Mouse (Mus musculus): ENCODE results near the gene Dhrs13. TPM values are rescaled to one million over a fixed set of nuclear protein-coding genes. Genes with fewer than 3 reads are reported as not detected.

The Dhrs13 gene
- polyA plus RNA-seq (2015; fragmentation: Nextera tagmentation; extraction: Ambion mirVana): 16.1 and 20.5 TPM in 2 replicates

- no peaks in the 10 kb centered on the region for H3K27me3 ChIP-seq
- ATAC-seq (ENCODE audit: insufficient number of reproducible peaks, insufficient read depth, low FRiP score, low TSS enrichment, low read depth): peak; percentile 82
- H3K4me2 ChIP-seq: peak within 1 kb of the TSS; percentile 80
- peak within 1 kb of the TSS; percentile 77 for H3K4me3 ChIP-seq
- peak within 1 kb of the TSS; percentile 92 for H3K27ac ChIP-seq
- H3K36me3 ChIP-seq: peaks cover 39% of the 10 kb centered on the region
- no peaks in the 10 kb centered on the region for H3K9me3 ChIP-seq
- H3K9ac ChIP-seq: peak within 1 kb of the TSS; percentile 88
- H3K4me1 ChIP-seq: peaks cover 34% of the 10 kb centered on the region
- under 1% methylated on average over 96 of the region's 96 CpGs for WGBS
Measured at GRCm38 (mm10) chr11:78031947-78032808, at the start of gene Dhrs13. Gene Dhrs13 (plus strand): TSS chr11:78032280.

- under 1% methylated on average over 62 of the region's 62 CpGs for WGBS
- Histone ChIP-seq H3K4me3 (peak within 1 kb of the TSS; percentile 98), H3K9ac (peak within 1 kb of the TSS; percentile 99), H3K4me1 (peaks cover 12% of the 10 kb centered on the region), H3K9me3 (no peaks in the 10 kb centered on the region), H3K36me3 (peaks cover 13% of the 10 kb centered on the region), H3K27ac (peak within 1 kb of the TSS; percentile 96), H3K4me2 (peak within 1 kb of the TSS; percentile 85), H3K27me3 (0 out of 2 replicates have a peak, but pooled peaks cover 5% of the 10 kb centered on the region)
- peak; percentile 89 for ATAC-seq (ENCODE audit: insufficient number of reproducible peaks, insufficient read depth, low FRiP score, low TSS enrichment, low read depth)
Measured at GRCm38 (mm10) chr11:77982441-77982905, 49.6 kb upstream of the Dhrs13 start, which contains the start of gene Phf12. Gene Phf12 (plus strand): TSS chr11:77982754.

DNA sequence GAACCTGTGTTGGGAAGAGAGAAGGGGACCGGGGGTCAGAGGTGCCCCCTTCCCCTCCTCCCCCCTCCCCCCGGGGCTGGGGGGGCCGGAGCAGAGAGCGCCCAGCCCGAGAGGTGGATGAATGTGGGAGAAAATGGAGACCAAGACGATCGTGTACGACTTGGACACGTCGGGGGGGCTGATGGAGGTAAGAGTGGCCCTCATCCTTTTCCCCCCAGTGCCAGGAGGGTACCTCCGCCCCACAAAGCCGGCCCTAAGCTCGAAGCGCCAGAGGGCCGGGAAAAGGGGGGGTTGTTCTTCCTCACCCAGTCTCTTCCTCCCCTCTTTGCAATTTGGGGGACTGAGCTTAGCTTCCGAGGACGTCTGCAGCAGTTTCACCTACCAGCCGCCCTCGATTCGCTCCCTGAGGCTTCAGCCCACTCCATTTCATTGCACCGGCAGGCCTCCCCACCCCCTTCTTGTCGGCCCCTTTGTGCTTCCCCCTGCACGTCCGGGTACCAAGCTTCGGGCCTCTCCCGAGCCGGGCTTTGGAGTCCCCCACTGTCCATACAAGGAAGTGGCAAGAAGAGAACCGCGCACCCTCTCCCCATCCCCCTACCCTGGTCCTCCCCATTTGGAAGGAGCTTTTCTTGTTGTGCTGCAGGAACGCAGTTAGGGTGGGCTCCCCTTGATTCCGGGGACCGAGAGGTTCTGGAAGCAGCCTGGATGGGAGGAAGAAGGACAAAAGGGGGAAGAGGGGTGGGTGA is 48.7 kb upstream of the Dhrs13 start:
- H3K9ac ChIP-seq: peak overlapping the region; percentile 99
- H3K4me1 ChIP-seq: peaks cover 12% of the 10 kb centered on the region
- under 1% methylated on average over 28 of the region's 32 CpGs for WGBS
- ATAC-seq (ENCODE audit: insufficient number of reproducible peaks, insufficient read depth, low FRiP score, low TSS enrichment, low read depth): no peak
- H3K27me3 ChIP-seq: no peaks in the 10 kb centered on the region
- no peaks in the 10 kb centered on the region for H3K9me3 ChIP-seq
- peak overlapping the region; percentile 96 for H3K27ac ChIP-seq
- peaks cover 20% of the 10 kb centered on the region for H3K36me3 ChIP-seq
- H3K4me3 ChIP-seq: peak overlapping the region; percentile 98
- H3K4me2 ChIP-seq: peak overlapping the region; percentile 85

DNA sequence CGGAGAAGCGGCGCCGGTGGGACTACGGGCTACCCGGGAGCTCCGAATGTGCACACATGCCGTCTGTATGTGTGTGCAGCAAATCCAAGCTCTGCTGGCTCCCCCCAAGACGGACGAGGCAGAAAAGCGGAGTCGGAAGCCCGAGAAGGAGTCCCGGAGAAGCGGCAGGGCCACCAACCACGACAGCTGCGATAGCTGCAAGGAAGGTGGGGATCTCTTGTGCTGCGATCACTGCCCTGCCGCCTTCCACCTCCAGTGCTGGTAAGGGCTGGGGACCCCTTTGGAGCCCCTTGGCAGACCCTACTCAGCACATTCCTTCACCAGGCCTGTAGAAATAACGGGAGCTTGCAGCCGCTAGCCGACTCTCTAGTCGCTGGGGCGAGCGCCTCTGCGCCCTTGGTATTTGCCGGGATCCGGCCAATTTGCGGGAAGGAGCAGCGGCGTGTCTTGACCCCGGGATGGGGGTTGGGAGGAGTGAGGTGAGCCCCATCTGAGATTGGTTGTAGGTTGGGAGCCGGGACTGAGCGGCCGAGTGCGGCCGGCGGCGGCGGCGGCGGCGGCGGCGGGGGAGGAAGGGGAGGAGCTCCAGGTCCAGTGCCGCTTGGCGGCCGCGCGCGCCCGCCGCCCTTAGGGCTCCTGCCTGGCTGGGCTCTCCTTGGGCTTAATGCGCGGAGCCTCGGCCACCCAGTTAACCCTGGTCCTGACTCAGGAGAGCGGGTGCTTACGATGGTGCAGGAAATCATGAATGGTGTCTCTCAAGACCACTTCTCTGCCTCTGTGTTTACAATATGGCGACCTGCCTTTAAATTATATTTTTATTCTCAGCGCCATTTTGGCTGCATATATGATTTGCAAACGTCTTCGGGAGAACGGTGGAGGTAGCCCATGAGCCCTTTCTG is 47.9 kb upstream of the Dhrs13 start:
- no peak for ATAC-seq (ENCODE audit: insufficient number of reproducible peaks, insufficient read depth, low FRiP score, low TSS enrichment, low read depth)
- H3K9me3 ChIP-seq: no peaks in the 10 kb centered on the region
- WGBS: under 1% methylated on average over 51 of the region's 63 CpGs

GRCm38 (mm10) chr11:77984836-77985231 is 47.2 kb upstream of the Dhrs13 start:
- peaks cover 12% of the 10 kb centered on the region for H3K4me1 ChIP-seq
- ATAC-seq (ENCODE audit: insufficient number of reproducible peaks, insufficient read depth, low FRiP score, low TSS enrichment, low read depth): no peak
- H3K36me3 ChIP-seq: peaks cover 32% of the 10 kb centered on the region
- H3K4me2 ChIP-seq: peak overlapping the region; percentile 85
- under 1% methylated on average over 13 of the region's 13 CpGs for WGBS
- peak overlapping the region; percentile 98 for H3K4me3 ChIP-seq
- peak overlapping the region; percentile 96 for H3K27ac ChIP-seq
- H3K9ac ChIP-seq: peak overlapping the region; percentile 99
- H3K27me3 ChIP-seq: no peaks in the 10 kb centered on the region
- no peaks in the 10 kb centered on the region for H3K9me3 ChIP-seq

More for the DNA sequence above, 47.9 kb upstream of the Dhrs13 start:
- H3K27me3 ChIP-seq: no peaks in the 10 kb centered on the region
- H3K27ac ChIP-seq: peak overlapping the region; percentile 96
- peak overlapping the region; percentile 85 for H3K4me2 ChIP-seq
- peaks cover 12% of the 10 kb centered on the region for H3K4me1 ChIP-seq
- peaks cover 28% of the 10 kb centered on the region for H3K36me3 ChIP-seq
- peak overlapping the region; percentile 99 for H3K9ac ChIP-seq
- H3K4me3 ChIP-seq: peak overlapping the region; percentile 98

DNA sequence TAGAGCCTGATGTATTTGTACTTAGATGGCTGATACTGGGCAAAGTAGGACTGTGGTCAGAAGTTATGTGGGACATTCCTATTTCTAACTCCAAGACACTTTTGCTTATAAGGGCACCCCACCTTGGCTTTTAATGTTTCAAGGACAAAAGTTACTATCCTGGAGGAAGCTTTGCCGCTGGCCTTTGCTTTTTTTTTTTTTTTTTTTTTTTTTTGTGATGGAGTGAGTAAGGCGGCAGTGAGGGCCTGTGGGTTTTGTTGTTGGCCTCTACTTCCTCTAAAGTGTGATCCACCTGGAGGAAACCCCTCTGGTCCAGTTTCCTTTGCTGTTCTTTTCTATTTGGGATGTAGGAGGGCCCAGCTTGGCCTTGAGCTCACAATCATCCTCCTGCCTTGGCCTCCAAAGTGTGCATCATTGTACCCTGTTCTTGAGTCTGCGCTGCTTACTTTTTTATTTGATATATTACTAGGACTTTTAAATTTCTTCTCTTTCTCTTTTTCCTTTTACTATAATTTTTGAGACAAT is 46.5 kb upstream of the Dhrs13 start:
- H3K4me2 ChIP-seq: peak overlapping the region; percentile 85
- WGBS: 66% methylated on average over 3 of the region's 3 CpGs
- peaks cover 12% of the 10 kb centered on the region for H3K4me1 ChIP-seq
- H3K27me3 ChIP-seq: no peaks in the 10 kb centered on the region
- peak overlapping the region; percentile 96 for H3K27ac ChIP-seq
- peak overlapping the region; percentile 98 for H3K4me3 ChIP-seq
- H3K36me3 ChIP-seq: peaks cover 37% of the 10 kb centered on the region
- ATAC-seq (ENCODE audit: insufficient number of reproducible peaks, insufficient read depth, low FRiP score, low TSS enrichment, low read depth): no peak
- no peaks in the 10 kb centered on the region for H3K9me3 ChIP-seq
- H3K9ac ChIP-seq: peak overlapping the region; percentile 99

- H3K4me2 ChIP-seq: no peak overlapping the region
- H3K9me3 ChIP-seq: no peaks in the 10 kb centered on the region
- WGBS: 93% methylated on average over 13 of the region's 13 CpGs
- no peak overlapping the region for H3K4me3 ChIP-seq
- no peak for ATAC-seq (ENCODE audit: insufficient number of reproducible peaks, insufficient read depth, low FRiP score, low TSS enrichment, low read depth)
- H3K36me3 ChIP-seq: peaks cover 45% of the 10 kb centered on the region
- H3K9ac ChIP-seq: no peak overlapping the region
- no peaks in the 10 kb centered on the region for H3K27me3 ChIP-seq
- H3K27ac ChIP-seq: no peak overlapping the region
- peaks cover 12% of the 10 kb centered on the region for H3K4me1 ChIP-seq
Measured at GRCm38 (mm10) chr11:77989071-77989690, 42.9 kb upstream of the Dhrs13 start.

GRCm38 (mm10) chr11:77995556-77995955 is 36.5 kb upstream of the Dhrs13 start:
- Histone ChIP-seq H3K27ac (no peak overlapping the region), H3K9ac (no peak overlapping the region), H3K27me3 (no peaks in the 10 kb centered on the region), H3K4me2 (no peak overlapping the region), H3K4me1 (no peaks in the 10 kb centered on the region), H3K9me3 (no peaks in the 10 kb centered on the region), H3K36me3 (peaks cover 26% of the 10 kb centered on the region), H3K4me3 (no peak overlapping the region)
- no peak for ATAC-seq (ENCODE audit: insufficient number of reproducible peaks, insufficient read depth, low FRiP score, low TSS enrichment, low read depth)
- 74% methylated on average over 1 of the region's 1 CpGs for WGBS

DNA sequence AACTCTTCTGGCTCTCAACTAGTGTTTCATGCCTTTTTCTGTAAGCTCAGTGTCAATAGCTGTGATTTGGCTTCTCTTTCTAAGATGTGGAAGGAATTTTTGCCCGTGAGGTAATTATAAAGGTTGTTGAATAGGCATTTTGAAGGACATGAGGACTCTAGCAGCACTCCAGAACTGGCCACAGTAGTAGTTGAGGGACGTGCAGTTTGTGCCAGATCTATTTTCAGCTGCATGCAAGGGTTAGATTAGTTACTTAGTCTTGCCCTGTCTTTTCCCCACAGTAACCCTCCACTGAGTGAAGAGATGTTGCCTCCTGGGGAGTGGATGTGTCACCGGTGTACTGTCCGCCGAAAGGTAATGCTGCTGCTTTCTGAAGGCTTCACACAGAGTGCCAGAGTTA is 25.6 kb upstream of the Dhrs13 start:
- 95% methylated on average over 5 of the region's 5 CpGs for WGBS
- Histone ChIP-seq H3K9me3 (no peaks in the 10 kb centered on the region), H3K4me1 (peaks cover 2% of the 10 kb centered on the region; the same call in 1 of the 2 replicates), H3K27me3 (no peaks in the 10 kb centered on the region), H3K4me2 (no peak overlapping the region), H3K9ac (no peak overlapping the region), H3K27ac (no peak overlapping the region), H3K36me3 (peaks cover 67% of the 10 kb centered on the region), H3K4me3 (no peak overlapping the region)
- ATAC-seq (ENCODE audit: insufficient number of reproducible peaks, insufficient read depth, low FRiP score, low TSS enrichment, low read depth): no peak

DNA sequence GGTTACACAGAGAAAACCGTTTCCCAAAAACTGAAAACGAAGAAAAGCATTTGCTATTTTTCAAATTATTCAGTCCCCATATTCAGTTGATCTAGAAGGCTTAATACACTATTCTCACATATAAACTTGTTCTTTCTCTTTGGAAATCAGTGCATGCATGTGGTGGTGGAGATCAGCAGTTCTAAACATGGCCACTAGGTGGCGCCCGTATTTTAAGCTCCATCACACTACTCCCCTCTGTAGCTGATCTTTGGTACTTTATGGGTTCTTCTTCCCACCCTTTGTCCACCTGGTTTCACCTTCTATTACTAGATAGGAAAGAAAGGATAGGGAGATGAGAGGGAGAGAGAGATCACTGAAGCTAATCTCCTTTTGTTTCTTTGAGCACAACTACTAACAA is 12.4 kb upstream of the Dhrs13 start:
- Histone ChIP-seq H3K9me3 (no peaks in the 10 kb centered on the region), H3K27me3 (no peaks in the 10 kb centered on the region), H3K9ac (no peak overlapping the region), H3K27ac (no peak overlapping the region), H3K4me2 (no peak overlapping the region), H3K4me1 (no peaks in the 10 kb centered on the region), H3K4me3 (no peak overlapping the region), H3K36me3 (peaks cover 88% of the 10 kb centered on the region)
- WGBS: 18% methylated on average over 4 of the region's 4 CpGs
- no peak for ATAC-seq (ENCODE audit: insufficient number of reproducible peaks, insufficient read depth, low FRiP score, low TSS enrichment, low read depth)

All from embryonic facial prominence, embryonic 13.5 days (tissue).